Mouse (Mus musculus) CH12F3 (cell line): ENCODE data around the gene Ap1s1.

Experiments
- in situ Hi-C: fragments of 300-500 bp; cut with MboI; formaldehyde crosslinking; loops from 2 replicates; pipeline ENCODE4 v1.14.3; 2020; ENCODE audit warnings: low sequenced_read_pairs

Ap1s1 gene

GRCm38 (mm10) chr5:137065923-137066322 lies 20.0 kb upstream of the Ap1s1 start:
- in situ Hi-C loops: no loop called here

DNA sequence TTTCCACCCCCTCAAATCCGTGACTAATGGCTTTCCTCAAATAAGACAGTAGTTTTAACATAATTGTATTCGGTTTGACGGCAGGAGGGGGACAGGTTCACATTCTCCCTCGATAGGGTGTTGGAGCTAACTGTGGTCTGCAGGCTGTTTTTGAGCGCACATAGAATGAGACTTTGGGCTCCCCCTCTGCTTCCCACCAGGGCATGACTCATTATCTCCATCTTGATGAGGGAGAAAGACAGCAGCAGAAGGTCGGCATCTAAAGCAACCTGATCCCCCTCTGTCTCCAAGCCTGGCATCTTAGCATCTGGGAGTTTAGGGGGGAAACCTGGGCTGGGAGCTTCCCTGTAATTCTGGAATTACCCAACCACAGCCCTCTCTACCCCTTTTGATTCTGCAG lies 19.5 kb upstream of the Ap1s1 start:
- in situ Hi-C loops: no loop called here

GRCm38 (mm10) chr5:137062601-137063000 lies 16.7 kb upstream of the Ap1s1 start:
- in situ Hi-C loops: no loop called here

GRCm38 (mm10) chr5:137061809-137062481 lies 16.0 kb upstream of the Ap1s1 start:
- in situ Hi-C loops: no loop called here

- in situ Hi-C loops: no loop called here
Observed at GRCm38 (mm10) chr5:137054873-137055272, 8.9 kb upstream of the Ap1s1 start.

DNA sequence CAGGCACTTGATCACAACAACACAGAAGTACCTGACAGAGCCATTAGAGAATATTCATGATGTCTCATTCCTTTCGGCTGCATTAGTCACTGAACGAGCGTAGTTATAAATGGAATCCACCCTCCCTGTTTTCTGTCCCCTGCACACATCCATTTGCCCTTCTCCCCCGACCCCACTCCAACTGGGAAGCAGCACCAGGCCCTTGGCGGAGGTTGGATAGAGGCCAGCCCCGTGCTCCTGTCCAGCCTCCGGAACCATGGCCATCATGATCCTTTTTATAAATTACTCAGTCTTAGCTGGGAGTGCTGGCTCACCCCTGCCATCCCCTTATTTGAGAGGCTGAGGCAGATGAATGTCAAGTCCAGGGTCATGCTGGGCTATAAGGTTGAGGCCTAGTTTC lies 8.4 kb upstream of the Ap1s1 start:
- in situ Hi-C loops: no loop called here

DNA sequence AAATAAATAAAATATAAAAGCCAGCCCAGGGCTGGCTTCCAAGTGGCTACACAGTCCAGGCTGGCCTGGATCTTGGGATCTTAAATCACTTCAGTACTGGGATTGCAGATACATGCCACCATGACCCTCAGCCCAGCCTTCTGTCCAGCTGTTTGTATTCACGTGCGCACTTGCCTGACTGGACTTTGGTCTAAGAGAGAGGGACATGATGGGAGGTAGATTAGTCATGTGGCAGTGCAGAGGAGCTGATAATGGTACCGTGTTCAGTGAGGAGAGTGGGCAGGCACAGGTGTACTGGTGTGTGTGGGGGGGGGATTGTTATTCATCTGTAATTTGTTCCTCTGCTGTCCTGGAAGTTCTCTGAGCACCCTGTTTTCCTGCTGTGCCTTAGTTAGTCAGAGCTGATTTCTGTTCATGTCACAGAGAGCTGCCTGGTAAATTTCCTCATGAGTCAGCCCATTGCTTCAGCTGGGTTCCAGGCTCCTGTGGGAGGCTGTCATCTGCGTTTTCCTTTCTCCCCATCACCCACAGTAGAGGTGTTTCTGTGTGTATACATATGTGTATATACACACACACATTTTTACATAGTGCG lies 6.1 kb upstream of the Ap1s1 start:
- in situ Hi-C loops: no loop called here

DNA sequence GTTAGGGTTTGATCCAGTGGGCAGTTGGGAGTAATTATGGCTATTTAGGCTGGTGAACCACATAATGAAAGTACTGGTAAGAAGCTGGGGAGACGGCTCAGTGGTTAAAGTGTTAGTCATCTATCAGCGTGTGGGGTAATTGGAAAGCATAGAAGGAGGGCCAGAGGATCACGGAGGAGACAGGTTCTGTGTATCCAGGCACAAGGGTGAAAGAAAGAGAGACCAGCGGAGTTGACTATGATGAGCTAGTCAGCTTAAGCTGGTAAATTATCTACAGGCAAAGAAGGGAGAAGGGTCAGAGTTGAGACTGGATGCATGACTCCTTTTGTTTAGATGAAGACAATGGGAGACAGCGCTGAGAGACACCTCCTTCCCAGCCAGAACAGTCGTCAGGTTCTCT lies 5.2 kb upstream of the Ap1s1 start:
- in situ Hi-C loops: no loop called here

- in situ Hi-C loops: no loop called here
Observed at GRCm38 (mm10) chr5:137046991-137047390, 1.1 kb upstream of the Ap1s1 start.

GRCm38 (mm10) chr5:137046324-137046718 lies 386 bp upstream of the Ap1s1 start:
- in situ Hi-C loops: no loop called here

- in situ Hi-C loops: no loop called here
Observed at GRCm38 (mm10) chr5:137043997-137044396, 1.9 kb downstream of the Ap1s1 start.

GRCm38 (mm10) chr5:137041442-137041841 lies 4.5 kb downstream of the Ap1s1 start:
- in situ Hi-C loops: no loop called here

DNA sequence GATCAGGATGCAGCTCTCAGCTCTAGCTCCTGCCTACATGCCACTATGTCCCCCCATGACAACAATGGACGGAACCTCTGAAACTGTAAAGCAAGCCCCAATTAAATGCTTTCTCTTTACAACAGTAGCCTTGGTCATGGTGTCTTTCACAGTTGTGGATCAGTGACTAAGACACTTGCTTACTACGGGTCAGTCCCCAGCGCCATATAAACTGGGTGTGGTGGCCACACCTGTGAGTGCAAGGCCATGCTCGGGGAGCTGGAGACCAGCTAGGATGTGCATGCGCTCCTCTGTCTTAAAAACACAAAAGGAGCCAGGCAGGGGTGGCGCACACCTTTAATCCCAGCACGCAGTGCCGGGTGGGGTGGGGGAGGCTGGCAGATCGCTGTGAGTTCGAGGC lies 6.5 kb downstream of the Ap1s1 start:
- in situ Hi-C loops: no loop called here

DNA sequence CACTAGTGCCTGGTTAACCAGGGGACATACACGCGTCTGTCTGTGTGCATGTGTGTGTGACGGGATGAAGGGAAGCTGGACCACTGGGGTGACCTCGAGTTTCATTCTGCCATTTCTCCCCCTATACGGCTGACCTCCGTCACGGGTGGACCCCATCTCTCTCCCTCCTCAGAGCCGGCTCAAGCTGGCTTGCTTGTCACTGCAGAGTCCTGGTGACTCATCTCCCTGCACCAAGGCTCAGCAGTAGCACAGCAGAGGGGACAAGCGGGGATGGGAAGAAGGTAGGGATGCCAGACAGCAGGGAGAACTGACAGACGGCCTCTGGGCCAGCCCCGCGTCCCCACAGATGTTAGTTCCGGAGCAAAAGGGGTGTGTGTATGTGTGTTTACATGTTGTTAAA lies 9.7 kb downstream of the Ap1s1 start:
- in situ Hi-C loops: no loop called here

- in situ Hi-C loops: no loop called here
Observed at GRCm38 (mm10) chr5:137032641-137033074, 13.3 kb downstream of the Ap1s1 start.

DNA sequence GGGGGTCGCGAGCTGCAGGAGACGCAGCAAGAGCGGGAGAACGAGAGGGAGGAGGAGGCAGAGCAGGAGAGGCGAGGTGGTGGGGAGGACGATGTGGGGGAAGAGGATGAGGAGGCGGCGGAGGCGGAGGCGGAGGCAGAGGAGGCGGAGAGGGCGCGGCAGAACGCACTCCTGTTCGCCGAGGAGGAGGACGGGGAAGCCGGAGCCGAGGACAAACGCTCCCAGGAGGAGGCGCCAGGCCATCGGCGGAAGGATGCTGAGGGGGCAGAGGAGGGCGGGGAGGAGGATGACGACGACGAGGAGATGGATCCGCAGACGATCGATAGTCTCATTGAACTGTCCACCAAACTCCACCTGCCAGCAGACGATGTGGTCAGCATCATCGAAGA lies 13.9 kb downstream of the Ap1s1 start:
- in situ Hi-C loops: no loop called here

DNA sequence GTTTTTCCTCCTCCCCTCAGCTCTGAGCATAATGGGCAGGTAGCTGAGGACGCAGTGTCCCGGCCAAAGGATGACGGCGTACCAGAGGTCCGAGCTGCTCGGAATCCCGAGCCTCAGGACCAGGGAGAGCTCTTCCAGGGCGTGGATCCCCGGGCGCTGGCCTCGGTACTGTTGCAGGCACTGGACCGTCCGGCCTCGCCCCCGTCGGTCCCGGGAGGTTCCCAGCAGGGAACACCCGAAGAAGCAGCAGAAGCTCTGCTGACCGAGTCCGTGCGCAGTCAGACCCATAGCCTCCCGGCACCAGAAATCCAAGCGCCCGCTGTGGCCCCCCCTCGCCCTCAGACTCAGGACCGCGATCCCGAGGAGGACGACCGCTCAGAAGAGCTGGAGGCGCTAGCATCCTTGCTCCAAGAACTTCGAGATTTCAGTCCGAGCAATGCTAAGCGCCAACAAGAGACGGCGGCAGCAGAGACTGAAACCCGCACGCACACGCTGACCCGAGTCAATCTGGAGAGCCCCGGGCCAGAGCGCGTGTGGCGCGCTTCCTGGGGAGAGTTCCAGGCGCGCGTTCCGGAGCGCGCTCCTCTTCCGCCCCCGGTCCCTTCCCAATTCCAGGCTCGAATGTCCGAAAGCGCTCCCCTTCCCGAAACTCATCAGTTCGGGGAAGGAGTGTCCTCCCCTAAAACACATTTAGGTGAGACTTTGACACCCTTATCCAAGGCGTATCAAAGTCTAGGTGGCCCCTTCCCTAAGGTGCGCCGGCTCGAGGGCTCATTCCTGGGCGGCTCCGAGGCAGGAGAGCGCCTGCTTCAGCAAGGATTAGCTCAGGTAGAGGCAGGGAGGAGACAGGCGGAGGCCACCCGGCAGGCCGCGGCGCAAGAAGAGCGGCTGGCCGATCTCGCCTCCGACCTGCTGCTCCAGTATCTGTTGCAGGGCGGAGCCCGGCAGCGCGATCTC lies 14.6 kb downstream of the Ap1s1 start:
- in situ Hi-C loops: no loop called here

DNA sequence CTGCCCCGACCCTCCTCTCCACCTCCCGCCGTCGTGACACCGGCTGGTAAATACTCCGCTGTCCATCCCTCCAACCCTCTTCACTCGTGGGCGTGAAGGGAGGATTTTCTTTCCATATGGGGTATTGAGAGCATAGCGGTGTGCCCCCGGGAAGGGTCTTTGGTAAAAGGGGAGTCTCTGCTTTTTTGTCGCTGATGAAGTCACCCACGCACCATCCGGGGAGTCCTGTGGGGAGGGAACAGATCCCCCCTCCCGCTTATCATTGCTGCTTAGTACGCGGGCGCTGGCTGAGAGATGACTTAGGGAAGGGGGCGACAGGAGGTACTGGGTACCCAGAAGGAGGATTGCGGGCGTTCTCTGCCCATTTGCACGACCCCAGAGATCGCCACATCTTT lies 15.5 kb downstream of the Ap1s1 start:
- in situ Hi-C loops: no loop called here

GRCm38 (mm10) chr5:137029643-137030415 lies 16.1 kb downstream of the Ap1s1 start:
- in situ Hi-C loops: no loop called here

DNA sequence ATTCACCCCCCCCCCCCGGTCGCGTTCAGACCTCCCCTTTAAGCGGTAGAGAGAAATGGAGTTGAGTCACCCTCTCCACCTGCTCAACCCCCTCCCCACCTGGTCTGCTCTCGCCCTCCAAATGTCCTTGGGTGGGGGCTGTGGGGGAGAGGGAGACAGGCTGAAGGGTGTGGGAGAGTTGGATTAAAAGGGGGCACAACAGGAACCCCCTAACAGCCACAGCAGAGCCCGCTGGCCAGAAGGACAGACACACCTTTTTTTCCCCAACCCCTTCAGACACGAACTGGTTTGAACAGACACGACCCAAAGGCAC lies 16.7 kb downstream of the Ap1s1 start:
- in situ Hi-C loops: no loop called here

DNA sequence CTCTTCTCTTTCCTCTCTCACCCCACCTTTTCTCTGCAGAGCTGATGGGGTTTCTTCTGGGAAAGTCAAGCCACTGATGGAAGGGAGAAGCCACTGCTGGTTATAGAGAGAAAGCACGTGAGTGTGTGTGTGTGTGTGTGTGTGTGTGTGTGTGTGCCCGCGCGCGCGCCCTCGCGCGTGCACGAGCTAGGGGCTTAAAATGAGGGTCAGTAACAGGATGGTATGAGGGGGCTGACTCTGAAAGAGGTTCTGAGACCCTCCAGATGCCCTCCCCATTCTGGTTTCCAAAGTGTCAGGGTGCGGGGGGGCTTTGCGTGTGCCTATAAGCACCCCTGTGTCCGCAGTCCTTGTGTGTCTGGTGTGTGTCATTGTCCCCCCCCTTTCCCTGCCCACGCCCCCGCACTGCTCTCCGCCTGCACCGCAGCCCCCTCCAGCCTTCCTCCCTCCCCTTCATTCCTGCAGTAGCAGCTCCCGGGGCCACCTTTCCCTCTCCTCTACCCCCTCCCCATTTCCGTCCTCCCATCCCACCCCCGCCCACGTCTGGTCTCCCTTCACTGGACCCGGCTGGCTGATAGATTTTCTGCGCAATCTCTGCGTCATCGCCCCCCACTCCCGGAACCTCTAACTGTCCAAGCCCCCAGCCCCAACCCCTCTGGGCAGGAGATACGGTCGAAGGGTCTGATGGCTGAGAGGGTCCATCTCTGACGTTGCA lies 17.2 kb downstream of the Ap1s1 start:
- in situ Hi-C loops: no loop called here
